ENCODE assay signal across 8 mouse cellular contexts in the genomic region with DNA sequence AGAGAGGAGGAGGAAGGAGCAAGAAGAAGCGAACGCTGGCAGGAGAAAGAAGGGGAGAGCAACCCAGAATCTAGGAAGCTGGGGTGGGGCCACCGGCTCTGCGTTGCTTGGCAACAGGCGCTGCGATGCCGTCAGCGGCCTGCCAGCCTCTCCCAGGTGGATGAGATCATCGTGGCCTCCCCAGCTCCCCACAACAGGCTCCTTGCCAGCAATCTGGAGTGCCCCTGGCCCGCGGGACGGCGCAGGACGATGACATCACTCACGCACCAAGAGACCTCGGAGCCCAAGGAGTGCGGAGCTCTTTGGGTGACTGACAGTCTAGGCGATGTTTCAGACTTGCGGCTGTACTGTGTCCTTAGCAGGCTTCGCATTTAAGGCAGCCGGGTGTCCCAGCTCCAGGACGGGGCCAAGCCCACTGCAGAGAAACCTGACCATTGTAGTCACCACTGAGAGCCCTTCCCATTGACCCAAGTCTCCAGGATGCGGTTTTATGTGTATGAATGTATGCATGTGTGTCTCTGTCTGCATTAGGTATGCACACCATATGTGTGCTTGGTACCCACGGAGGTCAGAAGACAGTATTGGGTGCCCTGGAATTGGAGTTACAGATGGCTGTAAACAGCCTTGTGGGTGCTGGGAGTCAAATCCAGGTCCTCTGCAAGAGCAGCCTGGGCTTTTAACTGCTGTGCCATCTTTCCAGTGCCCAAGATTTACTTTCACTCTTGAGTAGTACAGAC. TPM values are rescaled to one million over a fixed set of nuclear protein-coding genes. Genes with fewer than 3 reads are reported as not detected.
DNase-seq lines count a peak whose midpoint lies in the region; ATAC-seq lines count a peak whose summit lies in the region.

No protein-coding gene starts in this region.

- H3K4me3 ChIP-seq in hindbrain, embryonic 13.5 days: peak overlapping the region; percentile 36

- no peaks in the 10 kb centered on the region for H3K9me3 ChIP-seq in hindbrain, embryonic 13.5 days

- peak; percentile 86 for ATAC-seq in hindbrain, embryonic 13.5 days (ENCODE audit: low FRiP score)
- no peak for ATAC-seq in erythroblast, adult 5-6 weeks (replicated peaks; ENCODE audit: low FRiP score, poor library complexity, severe bottlenecking)

- H3K27me3 ChIP-seq in hindbrain, embryonic 13.5 days: no peaks in the 10 kb centered on the region

- peaks cover 39% of the 10 kb centered on the region for H3K4me1 ChIP-seq in hindbrain, embryonic 13.5 days (replicated peaks)

- 7% methylated on average over 24 of the region's 24 CpGs for WGBS in hindbrain, embryonic 13.5 days

- H3K9ac ChIP-seq in hindbrain, embryonic 13.5 days: peak overlapping the region; percentile 69

- peaks cover 34% of the 10 kb centered on the region for H3K36me3 ChIP-seq in hindbrain, embryonic 13.5 days

- peak overlapping the region; percentile 62 for H3K4me2 ChIP-seq in hindbrain, embryonic 13.5 days

- H3K27ac ChIP-seq in hindbrain, embryonic 13.5 days: peak overlapping the region; percentile 71

- peak; percentile 90 to 93 for DNase-seq in adrenal gland, adult (ENCODE audit: inconsistent age in 2 of 2, low spot score in 1 of 2)
- peak; percentile 96 to 97 for DNase-seq in cerebellum, postnatal 25 days
- DNase-seq in frontal cortex, postnatal 14 days (ENCODE audit: low spot score in 2 of 2): peak; percentile 80 to 85
- DNase-seq in layer of hippocampus, postnatal 25 days (ENCODE audit: extremely low spot score in 1 of 2, low spot score in 1 of 2): peak; percentile 63 to 67
- DNase-seq in lung, postnatal 14 days: peak; percentile 74
- DNase-seq in right cerebral cortex, postnatal 25 days: peak; percentile 92

RNA-seq across cellular contexts. Expression of a gene that starts 30.3 kb away (rescaled TPM):
- polyA plus RNA-seq in hindbrain, embryonic 13.5 days (2015; fragmentation: Nextera tagmentation; extraction: Ambion mirVana): 9.8 and 12.2 TPM in 2 replicates
- total RNA-seq in layer of hippocampus, postnatal 25 days (2021): 10 to 100 TPM; 69.4 to 69.8 TPM
- not detected in 2 replicates for total RNA-seq in erythroblast, adult 5-6 weeks (2015; ENCODE audit: low replicate concordance)
- not detected in 2 replicates for total RNA-seq in erythroblast, adult 5-6 weeks (2017; ENCODE audit: low replicate concordance)

RNA-seq across cellular contexts. Expression of a gene that starts 30.4 kb away (rescaled TPM):
- polyA plus RNA-seq in hindbrain, embryonic 13.5 days (2015; fragmentation: Nextera tagmentation; extraction: Ambion mirVana): 14.5 and 15.5 TPM in 2 replicates
- 10 to 100 TPM; 12.6 to 15.4 TPM for total RNA-seq in layer of hippocampus, postnatal 25 days (2021)
- 0.63 TPM in 1 of 2 replicates, not detected in the other for total RNA-seq in erythroblast, adult 5-6 weeks (2015; ENCODE audit: low replicate concordance)
- total RNA-seq in erythroblast, adult 5-6 weeks (2017; ENCODE audit: low replicate concordance): 0.14 and 0.17 TPM in 2 replicates

RNA-seq across cellular contexts. Expression of a gene that starts 50.1 kb away (rescaled TPM):
- polyA plus RNA-seq in hindbrain, embryonic 13.5 days (2015; fragmentation: Nextera tagmentation; extraction: Ambion mirVana): 2.3 and 2.6 TPM in 2 replicates
- total RNA-seq in layer of hippocampus, postnatal 25 days (2021): 10 to 100 TPM; 32.8 to 36.2 TPM
- not detected in 2 replicates for total RNA-seq in erythroblast, adult 5-6 weeks (2015; ENCODE audit: low replicate concordance)
- total RNA-seq in erythroblast, adult 5-6 weeks (2017; ENCODE audit: low replicate concordance): not detected in 2 replicates

RNA-seq across cellular contexts. Expression of a gene that starts 59.3 kb away (rescaled TPM):
- 22.8 and 23.7 TPM in 2 replicates for polyA plus RNA-seq in hindbrain, embryonic 13.5 days (2015; fragmentation: Nextera tagmentation; extraction: Ambion mirVana)
- 10 to 100 TPM; 35.7 to 39.3 TPM for total RNA-seq in layer of hippocampus, postnatal 25 days (2021)
- total RNA-seq in erythroblast, adult 5-6 weeks (2015; ENCODE audit: low replicate concordance): 2.1 and 2.9 TPM in 2 replicates
- total RNA-seq in erythroblast, adult 5-6 weeks (2017; ENCODE audit: low replicate concordance): 3.1 and 4.4 TPM in 2 replicates

Comparison
In these comparisons a context has a peak if more than half of its experiments do, and no peak if none do; other contexts are left out.
1. RNA of a gene that starts 30.3 kb away (total RNA-seq): 69.4 to 69.8 TPM in layer of hippocampus, postnatal 25 days; not detected in erythroblast, adult 5-6 weeks; every median in the first group is over 10 times any median in the second.
2. RNA of a gene that starts 30.4 kb away (total RNA-seq): 12.6 to 15.4 TPM in layer of hippocampus, postnatal 25 days; 0.14 to 0.63 TPM in erythroblast, adult 5-6 weeks; every median in the first group is over 4 times any median in the second.
3. RNA of a gene that starts 50.1 kb away (total RNA-seq): 32.8 to 36.2 TPM in layer of hippocampus, postnatal 25 days; not detected in erythroblast, adult 5-6 weeks; every median in the first group is over 10 times any median in the second.
4. Peak in every context shown above with its lines, with median percentiles within 50 percentile points of each other: DNase-seq.